Mouse (Mus musculus) MEL (cell line): ENCODE results near the gene Src.

Source experiments
- CTCF ChIP-seq, 3 experiments: IDR thresholded peaks in 2 of 3; conservative IDR thresholded peaks in 1 of 3; 2 replicates each; pipeline ENCODE4 v1.5.1; 2011 to 2012; ENCODE audit warnings: low read length in 3 of 3, low read depth in 2 of 3, mild to moderate bottlenecking in 2 of 3, improper control_type of control experiment in 1 of 3, inconsistent platforms in 1 of 3, mixed read lengths in 1 of 3, moderate library complexity in 1 of 3; ENCODE audit not compliant: control insufficient read depth in 1 of 3, insufficient read depth in 1 of 3, poor library complexity in 1 of 3, severe bottlenecking in 1 of 3
- TAL1 ChIP-seq: IDR thresholded peaks from 2 replicates; pipeline ENCODE4 v1.6.1; 2012; ENCODE audit warnings: mild to moderate bottlenecking, inconsistent platforms, low read length, moderate library complexity, mixed read lengths
- TBP ChIP-seq: IDR thresholded peaks from 2 replicates; pipeline ENCODE4 v1.8.0; 2011; ENCODE audit warnings: low read depth, low read length, improper control_type of control experiment
- ZC3H11A ChIP-seq: IDR thresholded peaks from 2 replicates; pipeline ENCODE4 v1.6.1; 2012; ENCODE audit warnings: low read depth, mild to moderate bottlenecking, inconsistent platforms, low read length, improper control_type of control experiment

GRCm38 (mm10) chr2:157436496-157436895, 18.3 kb downstream of the Src start:
- TF ChIP-seq TBP (no peak), CTCF (IDR thresholded peaks at IDR 0.05 in 2 of 3, conservative IDR thresholded peaks at IDR 0.05 in 1 of 3; ENCODE audit: control insufficient read depth in 1 of 3, insufficient read depth in 1 of 3, low read depth in 2 of 3, low read length in 3 of 3, poor library complexity in 1 of 3, severe bottlenecking in 1 of 3) (no peak), ZC3H11A (no peak), TAL1 (no peak)
